Mouse (Mus musculus) testis, postnatal 10 days (tissue): ENCODE measurements around the gene Gm13030.
"Not testable (repeated sequence)": the region's sequence is repeated elsewhere in the genome, so short reads cannot be mapped to it uniquely, and the experiment has no call there.

Experiments used
- DNase-seq: peaks from one replicate; pipeline ENCODE4 v3.0.0; 2021; ENCODE audit warnings: low spot score

Gene Gm13030

DNA sequence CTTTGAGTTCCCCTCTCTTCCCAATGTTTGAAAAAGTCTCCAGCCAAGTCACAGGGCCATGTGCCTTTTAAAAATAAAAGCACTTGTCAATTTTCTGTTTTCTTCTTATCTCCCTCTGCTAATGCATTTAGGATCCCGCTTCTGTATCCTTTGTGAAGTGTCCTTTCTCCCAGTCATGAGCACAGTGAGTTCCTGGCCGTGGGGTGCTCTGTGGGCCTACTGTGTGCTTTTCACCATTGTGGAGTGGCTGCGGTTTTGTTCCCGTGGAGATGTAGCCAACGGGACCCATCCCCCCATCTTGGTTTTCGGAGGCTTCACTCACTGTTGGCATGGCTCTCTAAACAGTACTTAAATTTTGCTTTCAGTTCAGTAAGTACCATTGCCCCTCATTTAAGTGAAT lies 7.8 kb downstream of the Gm13030 start:
- no peak for DNase-seq

- no peak for DNase-seq
These were observed 8.7 kb downstream of the Gm13030 start for GRCm38 (mm10) chr4:138865092-138865491.

DNA sequence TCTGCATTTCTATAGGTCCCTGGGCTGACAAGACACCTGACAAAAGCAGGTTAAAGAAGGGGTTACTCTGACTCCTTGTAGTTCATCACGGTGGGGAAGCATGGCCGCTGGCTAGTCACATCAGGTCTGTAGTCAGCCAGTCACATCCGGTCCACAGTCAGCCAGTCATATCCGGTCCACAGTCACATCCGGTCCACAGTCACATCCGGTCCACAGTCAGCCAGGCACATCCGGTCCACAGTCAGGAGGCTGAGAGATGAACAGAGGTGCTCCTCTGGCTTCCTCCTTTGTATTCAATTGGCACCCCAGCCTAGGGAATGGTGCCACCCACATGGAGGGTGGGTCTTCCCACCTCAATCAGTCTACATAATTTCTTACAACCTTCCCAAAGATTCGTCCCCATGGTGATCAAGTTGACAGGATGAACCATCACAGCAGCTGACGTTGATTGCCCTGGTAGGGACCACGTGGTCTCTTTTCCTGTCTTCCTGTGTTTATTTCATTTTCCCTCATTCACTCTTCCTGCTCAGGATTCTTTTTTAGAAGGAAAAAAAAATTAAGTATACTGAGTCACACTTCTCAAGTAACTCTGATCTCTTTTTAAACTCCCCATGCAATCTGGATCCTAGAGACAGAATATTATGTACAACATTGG lies 10.3 kb downstream of the Gm13030 start, which contains the start of gene Pla2g5:
Pla2g5 (minus strand) TSS at position 139 of the 655 bp plus-strand sequence.
- DNase-seq: no peak

DNA sequence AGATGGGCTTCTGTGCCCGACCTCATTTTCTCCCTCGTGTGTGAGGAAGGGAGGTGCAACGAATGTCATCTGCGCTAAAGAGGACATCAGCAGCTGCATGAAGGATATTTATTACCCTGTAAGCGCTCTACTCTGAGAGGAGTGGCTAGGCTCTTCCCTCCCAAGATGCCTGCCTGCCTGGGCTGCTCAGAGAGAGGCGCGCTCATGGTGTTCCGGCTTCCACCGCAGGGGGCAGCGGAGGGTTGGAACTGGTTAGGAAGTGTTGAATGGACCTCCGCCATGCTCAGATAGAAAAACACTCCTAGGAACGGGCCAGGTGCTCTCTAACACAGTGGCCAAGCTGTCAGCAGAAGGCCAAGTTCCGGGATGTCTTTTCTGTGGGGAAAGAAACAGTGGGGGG lies 14.0 kb downstream of the Gm13030 start:
- peak; percentile 91 for DNase-seq

DNA sequence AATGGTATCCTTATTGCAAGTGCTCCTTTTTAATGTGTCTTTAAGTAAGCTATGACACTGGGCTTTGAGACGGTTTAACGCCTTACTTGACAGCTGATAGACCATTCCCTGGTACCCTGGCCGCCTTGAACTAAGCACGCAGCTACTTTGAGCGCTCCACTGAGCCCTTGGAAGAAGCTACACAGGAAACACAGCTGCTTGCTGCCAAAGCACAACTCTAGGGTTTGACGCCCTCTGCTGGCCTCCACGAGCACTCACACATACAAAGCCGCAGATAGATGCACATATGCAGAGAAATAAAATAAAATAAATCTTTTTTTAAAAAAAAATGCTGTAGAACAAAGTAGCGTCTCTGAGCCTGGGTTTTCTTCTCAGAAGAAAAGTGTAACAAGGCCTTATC lies 14.5 kb downstream of the Gm13030 start:
- peak; percentile 52 for DNase-seq

- no peak for DNase-seq
These were observed 15.3 kb downstream of the Gm13030 start for GRCm38 (mm10) chr4:138858446-138858845.

GRCm38 (mm10) chr4:138857576-138857975 lies 16.2 kb downstream of the Gm13030 start:
- DNase-seq: no peak

- peak; percentile 77 for DNase-seq
These were observed 17.3 kb downstream of the Gm13030 start for GRCm38 (mm10) chr4:138856491-138856890.

GRCm38 (mm10) chr4:138855092-138855632 lies 18.6 kb downstream of the Gm13030 start:
- no peak for DNase-seq

DNA sequence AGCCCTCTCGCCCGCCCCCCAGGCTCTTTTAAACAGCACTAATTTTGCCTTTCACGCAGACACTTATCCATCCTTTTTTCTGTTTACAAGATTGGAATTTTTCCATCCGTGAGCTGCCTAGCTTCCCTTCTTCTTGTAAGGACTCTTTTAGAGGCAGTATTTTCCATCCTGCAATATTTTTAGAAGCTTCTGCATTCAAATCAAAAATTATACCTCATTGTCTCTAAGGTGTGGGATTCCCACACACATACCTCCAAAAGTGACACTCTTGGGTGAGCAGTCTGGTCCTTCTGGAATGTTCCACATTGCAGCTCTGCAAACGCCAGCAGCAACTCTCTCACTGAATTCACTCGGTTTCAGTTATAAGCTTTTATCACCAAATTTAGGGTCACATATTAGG lies 20.8 kb downstream of the Gm13030 start:
- DNase-seq: no peak

DNA sequence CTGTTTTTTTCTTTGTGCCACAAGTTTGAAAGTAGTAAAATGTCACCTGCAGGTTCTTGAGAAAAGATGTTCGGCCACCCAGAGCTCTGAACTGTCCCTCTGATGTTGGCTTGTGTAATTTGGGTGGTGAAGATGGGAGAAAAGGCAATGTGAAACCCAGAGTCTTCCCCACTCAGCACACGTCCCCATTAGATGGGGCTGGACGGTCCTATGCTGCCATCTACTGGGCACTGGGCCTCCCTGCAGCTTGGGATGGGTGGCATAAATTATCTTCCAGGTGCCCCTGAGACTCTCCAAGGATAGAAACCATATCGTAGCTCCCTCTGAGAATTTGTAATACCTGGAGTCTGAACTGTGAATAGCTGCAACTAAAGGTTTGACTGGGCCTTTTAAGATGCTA lies 22.3 kb downstream of the Gm13030 start:
- peak; percentile 86 for DNase-seq

DNA sequence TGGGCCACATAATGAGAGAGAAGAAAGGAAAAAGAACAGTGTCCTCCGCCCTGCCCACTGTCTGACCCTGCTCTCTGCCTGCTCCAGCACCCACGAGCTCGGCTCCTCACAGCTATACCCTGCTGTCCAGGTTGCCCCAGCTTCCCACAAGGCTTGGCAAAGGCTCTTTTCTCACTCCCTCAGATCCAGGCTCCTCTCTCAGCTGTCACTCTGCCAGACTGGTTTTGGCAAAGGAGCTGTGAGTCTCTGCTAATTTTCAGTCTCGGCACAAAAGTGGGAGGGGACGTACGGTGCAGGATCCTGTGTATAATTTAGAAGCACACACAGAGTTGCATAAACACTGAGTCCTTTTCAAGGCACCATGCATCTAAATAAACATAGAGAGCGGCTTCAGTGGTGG lies 32.4 kb downstream of the Gm13030 start:
- peak; percentile 56 for DNase-seq

- no peak for DNase-seq
These were observed 33.0 kb downstream of the Gm13030 start for GRCm38 (mm10) chr4:138840726-138841125.

DNA sequence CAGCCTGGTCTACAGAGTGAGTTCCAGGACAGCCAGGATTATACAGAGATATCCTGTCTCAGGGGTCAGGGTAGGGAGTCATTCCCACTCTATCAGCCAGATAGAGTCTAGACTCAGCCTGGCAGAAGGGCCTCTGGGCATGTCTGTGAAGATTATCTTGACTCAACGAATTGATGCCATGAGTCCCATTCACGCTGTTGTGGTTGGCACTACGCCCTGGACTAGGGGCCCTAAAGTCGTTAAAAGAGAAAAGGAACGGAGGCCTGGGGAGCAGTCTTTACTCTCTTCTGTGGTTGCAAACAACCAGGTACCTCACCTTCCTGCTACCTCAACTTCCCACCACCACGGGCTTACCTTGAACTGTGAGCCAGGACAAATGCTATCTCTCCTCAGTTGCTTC lies 34.0 kb downstream of the Gm13030 start:
- no peak for DNase-seq

DNA sequence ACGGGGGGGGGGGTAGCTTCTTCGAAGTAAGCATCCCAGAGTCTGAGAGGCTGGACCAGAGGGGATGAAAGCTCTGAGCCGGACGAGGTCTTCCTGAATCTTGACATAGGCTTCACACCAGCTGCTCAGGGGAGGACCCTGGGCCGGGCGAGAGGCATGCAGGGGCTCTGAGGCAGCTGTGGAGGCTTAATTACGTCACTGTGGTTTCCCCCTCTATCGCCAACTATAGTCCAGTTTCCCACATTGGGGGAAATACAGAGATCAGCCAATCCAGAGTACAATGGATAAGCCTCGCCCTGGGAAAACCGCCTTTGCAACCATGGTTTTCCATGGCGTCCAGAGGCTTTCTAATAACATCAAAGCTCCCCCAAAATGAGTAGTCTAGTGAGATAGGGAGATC lies 46.6 kb downstream of the Gm13030 start:
- no peak for DNase-seq

DNA sequence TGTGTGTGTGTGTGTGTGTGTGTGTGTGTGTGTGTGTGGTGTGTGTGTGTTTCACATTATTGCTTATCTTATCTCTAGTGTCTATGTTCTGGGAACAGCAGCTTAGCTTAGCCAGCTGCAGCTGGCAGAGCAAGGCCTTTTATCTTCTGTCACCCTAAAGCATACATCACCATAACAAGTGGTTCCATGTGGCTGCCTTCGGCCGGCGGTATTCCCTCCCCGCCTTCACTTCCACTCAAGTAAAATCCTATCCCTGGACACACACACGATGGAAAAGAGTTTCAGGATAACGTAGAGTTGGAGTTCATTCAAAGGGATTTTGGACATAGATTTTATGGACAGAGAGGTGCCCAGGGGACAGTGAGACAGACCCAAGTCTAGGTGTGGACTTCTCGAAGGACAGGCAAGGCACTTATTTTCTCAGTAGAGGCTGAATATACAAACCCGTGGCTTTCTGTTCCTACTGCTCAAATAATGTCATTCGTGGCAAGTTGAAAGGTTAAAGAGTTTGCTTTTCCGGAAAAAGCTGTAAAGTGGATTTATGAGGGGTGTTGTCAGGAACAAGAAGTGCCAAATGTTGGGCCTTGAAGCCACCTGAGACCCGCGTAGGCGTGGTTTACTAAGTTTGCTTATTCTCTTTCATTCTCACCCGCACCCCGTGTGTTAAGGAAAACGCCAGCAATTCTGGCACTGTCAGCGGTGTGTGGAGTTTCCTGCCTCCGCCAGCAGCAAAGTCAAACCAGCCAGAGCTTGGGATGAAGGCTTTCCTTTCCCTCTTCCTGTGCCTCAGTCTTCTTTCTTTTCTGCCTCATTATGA lies 47.8 kb downstream of the Gm13030 start:
- DNase-seq: no peak

GRCm38 (mm10) chr4:138824660-138825059 lies 49.1 kb downstream of the Gm13030 start:
- DNase-seq: no peak

GRCm38 (mm10) chr4:138824161-138824560 lies 49.6 kb downstream of the Gm13030 start:
- DNase-seq: not testable (repeated sequence)

GRCm38 (mm10) chr4:138821036-138821435 lies 52.7 kb downstream of the Gm13030 start:
- DNase-seq: no peak
